Mouse (Mus musculus): ENCODE results near the gene Mob1b. TPM values are rescaled to one million over a fixed set of nuclear protein-coding genes. Genes with fewer than 3 reads are reported as not detected.

Gene Mob1b
- total and polyA plus RNA-seq, 3 experiments: 7.0 to 11.9 (median 10.5) TPM

GRCm38 (mm10) chr5:88768201-88768600 lies 47.5 kb downstream of the Mob1b start:
- H3K27ac ChIP-seq (ENCODE audit: insufficient read depth, low read depth): no peak overlapping the region
- H3K36me3 ChIP-seq (replicated peaks in 1 of 2; ENCODE audit: control insufficient read depth in 1 of 2, insufficient read depth in 1 of 2, low read length in 1 of 2): peaks cover 17 to 36% of the 10 kb centered on the region in 2 experiments
- DNase-seq (ENCODE audit: extremely low read depth): no peak
- dilution Hi-C loops (cut with MboI; ENCODE audit: extremely low pct_ligation_motif_present, extremely low pct_unique_long_range_greater_than_20kb, low sequenced_read_pairs) (no loop called here), in situ Hi-C loops (cut with MboI; ENCODE audit: low pct_ligation_motif_present, low pct_unique_long_range_greater_than_20kb, low sequenced_read_pairs) (no loop called here)
- no peaks in the 10 kb centered on the region; the same call in 1 of the 2 replicates for H3K79me2 ChIP-seq (replicated peaks; ENCODE audit: control insufficient read depth, extremely low read depth, insufficient read depth, poor library complexity, severe bottlenecking)
- H3K9me3 ChIP-seq (replicated peaks; ENCODE audit: low read length): no peaks in the 10 kb centered on the region
- H3K4me1 ChIP-seq (ENCODE audit: control insufficient read depth in 1 of 2, insufficient read depth in 2 of 2): peaks cover 2 to 27% of the 10 kb centered on the region in 2 experiments; a peak in 3 of 4 replicates
- no peak overlapping the region for H3K4me3 ChIP-seq (replicated peaks in 1 of 3; ENCODE audit: low read depth in 2 of 3, low read length in 2 of 3, poor library complexity in 1 of 3)
- no peak overlapping the region for H3K9ac ChIP-seq (ENCODE audit: insufficient read depth, low read depth)
- TF ChIP-seq UBTF (IDR thresholded peaks at IDR 0.05; ENCODE audit: low read depth, low read length) (no peak), E2F4 (IDR thresholded peaks at IDR 0.05; ENCODE audit: insufficient replicate concordance, low read depth, low read length) (no peak), MAX (IDR thresholded peaks at IDR 0.05; ENCODE audit: low read length) (no peak)
- no peaks in the 10 kb centered on the region for H3K27me3 ChIP-seq (replicated peaks)
- no peak overlapping the region for H3K4me2 ChIP-seq (ENCODE audit: insufficient read depth, low read depth, poor library complexity, severe bottlenecking)

GRCm38 (mm10) chr5:88782072-88782765 lies 61.6 kb downstream of the Mob1b start:
- in situ Hi-C loops (cut with MboI; ENCODE audit: low pct_ligation_motif_present, low pct_unique_long_range_greater_than_20kb, low sequenced_read_pairs): no loop called here
- DNase-seq (ENCODE audit: extremely low read depth): no peak
- H3K79me2 ChIP-seq (replicated peaks; ENCODE audit: control insufficient read depth, extremely low read depth, insufficient read depth, poor library complexity, severe bottlenecking): no peaks in the 10 kb centered on the region
- no peak overlapping the region for H3K4me2 ChIP-seq (ENCODE audit: insufficient read depth, low read depth, poor library complexity, severe bottlenecking)
- H3K9me3 ChIP-seq (replicated peaks; ENCODE audit: low read length): no peaks in the 10 kb centered on the region
- no peak overlapping the region for H3K4me3 ChIP-seq (replicated peaks in 1 of 3; ENCODE audit: low read depth in 2 of 3, low read length in 2 of 3, poor library complexity in 1 of 3)
- no peak for TF ChIP-seq TCF12 (IDR thresholded peaks at IDR 0.05; ENCODE audit: low read depth, low read length)
- TF ChIP-seq POLR2AphosphoS2 (IDR thresholded peaks at IDR 0.05; ENCODE audit: low read depth, low read length): no peak
- H3K27ac ChIP-seq (ENCODE audit: insufficient read depth, low read depth): no peak overlapping the region
- dilution Hi-C loops (cut with MboI; ENCODE audit: extremely low pct_ligation_motif_present, extremely low pct_unique_long_range_greater_than_20kb, low sequenced_read_pairs): no loop called here
- no peaks in the 10 kb centered on the region for H3K27me3 ChIP-seq (replicated peaks)
- peaks cover 28 to 69% of the 10 kb centered on the region in 2 experiments for H3K36me3 ChIP-seq (replicated peaks in 1 of 2; ENCODE audit: control insufficient read depth in 1 of 2, insufficient read depth in 1 of 2, low read length in 1 of 2)
- H3K9ac ChIP-seq (ENCODE audit: insufficient read depth, low read depth): no peak overlapping the region
- no peaks in the 10 kb centered on the region for H3K4me1 ChIP-seq (ENCODE audit: control insufficient read depth in 1 of 2, insufficient read depth in 2 of 2)

- H3K9me3 ChIP-seq (replicated peaks; ENCODE audit: low read length): no peaks in the 10 kb centered on the region
- no peak overlapping the region for H3K4me3 ChIP-seq (replicated peaks in 1 of 3; ENCODE audit: low read depth in 2 of 3, low read length in 2 of 3, poor library complexity in 1 of 3)
- no peak for DNase-seq (ENCODE audit: extremely low read depth)
- no peak overlapping the region for H3K9ac ChIP-seq (ENCODE audit: insufficient read depth, low read depth)
- TF ChIP-seq POLR2AphosphoS2 (IDR thresholded peaks at IDR 0.05; ENCODE audit: low read depth, low read length) (no peak), CTCF (conservative IDR thresholded peaks at IDR 0.05 in 1 of 2, IDR thresholded peaks at IDR 0.05 in 1 of 2; ENCODE audit: low read depth in 2 of 2, low read length in 2 of 2) (no peak), ZKSCAN1 (IDR thresholded peaks at IDR 0.05; ENCODE audit: borderline replicate concordance, low read depth, low read length) (no peak), NELFE (IDR thresholded peaks at IDR 0.05; ENCODE audit: low read depth, low read length) (no peak), HCFC1 (IDR thresholded peaks at IDR 0.05; ENCODE audit: low read depth, low read length) (no peak), ZC3H11A (IDR thresholded peaks at IDR 0.05; ENCODE audit: low read depth, low read length) (no peak), E2F4 (IDR thresholded peaks at IDR 0.05; ENCODE audit: insufficient replicate concordance, low read depth, low read length) (no peak), TCF12 (IDR thresholded peaks at IDR 0.05; ENCODE audit: low read depth, low read length) (no peak), SMC3 (IDR thresholded peaks at IDR 0.05; ENCODE audit: low read depth, low read length) (no peak), USF1 (IDR thresholded peaks at IDR 0.05; ENCODE audit: low read depth, low read length) (no peak), NRF1 (IDR thresholded peaks at IDR 0.05; ENCODE audit: low read depth, low read length) (no peak), JUN (IDR thresholded peaks at IDR 0.05; ENCODE audit: insufficient read depth, low read depth, low read length) (no peak), ZNF384 (IDR thresholded peaks at IDR 0.05; ENCODE audit: low read depth, low read length) (no peak), MEF2A (IDR thresholded peaks at IDR 0.05; ENCODE audit: borderline replicate concordance, low read depth, low read length) (no peak)
- no peaks in the 10 kb centered on the region for H3K27me3 ChIP-seq (replicated peaks)
- dilution Hi-C loops (cut with MboI; ENCODE audit: extremely low pct_ligation_motif_present, extremely low pct_unique_long_range_greater_than_20kb, low sequenced_read_pairs): no loop called here
- H3K79me2 ChIP-seq (replicated peaks; ENCODE audit: control insufficient read depth, extremely low read depth, insufficient read depth, poor library complexity, severe bottlenecking): no peaks in the 10 kb centered on the region
- H3K36me3 ChIP-seq (replicated peaks in 1 of 2; ENCODE audit: control insufficient read depth in 1 of 2, insufficient read depth in 1 of 2, low read length in 1 of 2): peaks cover 20 to 51% of the 10 kb centered on the region in 2 experiments
- no peaks in the 10 kb centered on the region for H3K4me1 ChIP-seq (ENCODE audit: control insufficient read depth in 1 of 2, insufficient read depth in 2 of 2)
- in situ Hi-C loops (cut with MboI; ENCODE audit: low pct_ligation_motif_present, low pct_unique_long_range_greater_than_20kb, low sequenced_read_pairs): no loop called here
- H3K4me2 ChIP-seq (ENCODE audit: insufficient read depth, low read depth, poor library complexity, severe bottlenecking): no peak overlapping the region
- H3K27ac ChIP-seq (ENCODE audit: insufficient read depth, low read depth): no peak overlapping the region
These were observed 64.4 kb downstream of the Mob1b start for GRCm38 (mm10) chr5:88785059-88785458.

All from CH12.LX (cell line).